Mouse (Mus musculus): ENCODE results near the gene Pla2g6. TPM values are rescaled to one million over a fixed set of nuclear protein-coding genes. Genes with fewer than 3 reads are reported as not detected.

The Pla2g6 gene
- total and polyA plus RNA-seq, 3 experiments, result 9.3 to 20.9 (median 14.8) TPM

GRCm38 (mm10) chr15:79361023-79361422 is 32.8 kb upstream of the Pla2g6 start:
- no peak overlapping the region for H3K9ac ChIP-seq (ENCODE audit: insufficient read depth, low read depth)
- dilution Hi-C loops (cut with MboI; ENCODE audit: extremely low pct_ligation_motif_present, extremely low pct_unique_long_range_greater_than_20kb, low sequenced_read_pairs), result no loop called here
- no peaks in the 10 kb centered on the region for H3K27me3 ChIP-seq (replicated peaks)
- peaks cover 0 to 14% of the 10 kb centered on the region in 2 experiments; a peak in 2 of 4 replicates for H3K4me1 ChIP-seq (ENCODE audit: control insufficient read depth in 1 of 2, insufficient read depth in 2 of 2)
- no peak overlapping the region for H3K27ac ChIP-seq (ENCODE audit: insufficient read depth, low read depth)
- no peak overlapping the region for H3K4me3 ChIP-seq (replicated peaks in 1 of 3; ENCODE audit: low read depth in 2 of 3, low read length in 2 of 3, poor library complexity in 1 of 3)
- no peaks in the 10 kb centered on the region for H3K9me3 ChIP-seq (replicated peaks; ENCODE audit: low read length)
- H3K36me3 ChIP-seq (replicated peaks in 1 of 2; ENCODE audit: control insufficient read depth in 1 of 2, insufficient read depth in 1 of 2, low read length in 1 of 2), result peaks cover 46 to 79% of the 10 kb centered on the region in 2 experiments
- no peak for DNase-seq (ENCODE audit: extremely low read depth)
- H3K4me2 ChIP-seq (ENCODE audit: insufficient read depth, low read depth, poor library complexity, severe bottlenecking), result no peak overlapping the region
- H3K79me2 ChIP-seq (replicated peaks; ENCODE audit: control insufficient read depth, extremely low read depth, insufficient read depth, poor library complexity, severe bottlenecking), result peaks cover 8% of the 10 kb centered on the region; the same call in 1 of the 2 replicates
- TF ChIP-seq ZNF384 (IDR thresholded peaks at IDR 0.05; ENCODE audit: low read depth, low read length) (no peak), ELF1 (IDR thresholded peaks at IDR 0.05; ENCODE audit: low read depth, low read length) (no peak), JUND (conservative IDR thresholded peaks at IDR 0.05; ENCODE audit: low read depth, low read length) (no peak), SMC3 (IDR thresholded peaks at IDR 0.05; ENCODE audit: low read depth, low read length) (no peak), TCF12 (IDR thresholded peaks at IDR 0.05; ENCODE audit: low read depth, low read length) (no peak), MAFK (IDR thresholded peaks at IDR 0.05; ENCODE audit: insufficient replicate concordance, low read length) (no peak), HCFC1 (IDR thresholded peaks at IDR 0.05; ENCODE audit: low read depth, low read length) (no peak), NELFE (IDR thresholded peaks at IDR 0.05; ENCODE audit: low read depth, low read length) (no peak), POLR2A (IDR thresholded peaks at IDR 0.05; ENCODE audit: low read depth, low read length) (no peak), ZKSCAN1 (IDR thresholded peaks at IDR 0.05; ENCODE audit: borderline replicate concordance, low read depth, low read length) (no peak), RAD21 (IDR thresholded peaks at IDR 0.05; ENCODE audit: low read depth, low read length) (no peak), MEF2A (IDR thresholded peaks at IDR 0.05; ENCODE audit: borderline replicate concordance, low read depth, low read length) (no peak), MAZ (IDR thresholded peaks at IDR 0.05; ENCODE audit: low read depth, low read length) (no peak), E2F4 (IDR thresholded peaks at IDR 0.05; ENCODE audit: insufficient replicate concordance, low read depth, low read length) (no peak)
- in situ Hi-C loops (cut with MboI; ENCODE audit: low pct_ligation_motif_present, low pct_unique_long_range_greater_than_20kb, low sequenced_read_pairs), result no loop called here

- H3K36me3 ChIP-seq (replicated peaks in 1 of 2; ENCODE audit: control insufficient read depth in 1 of 2, insufficient read depth in 1 of 2, low read length in 1 of 2), result peaks cover 39 to 75% of the 10 kb centered on the region in 2 experiments
- no peak overlapping the region for H3K9ac ChIP-seq (ENCODE audit: insufficient read depth, low read depth)
- no peaks in the 10 kb centered on the region for H3K27me3 ChIP-seq (replicated peaks)
- peaks cover 13% of the 10 kb centered on the region for H3K79me2 ChIP-seq (replicated peaks; ENCODE audit: control insufficient read depth, extremely low read depth, insufficient read depth, poor library complexity, severe bottlenecking)
- no peaks in the 10 kb centered on the region for H3K9me3 ChIP-seq (replicated peaks; ENCODE audit: low read length)
- no peak for DNase-seq (ENCODE audit: extremely low read depth)
- H3K27ac ChIP-seq (ENCODE audit: insufficient read depth, low read depth), result no peak overlapping the region
- no peak overlapping the region for H3K4me2 ChIP-seq (ENCODE audit: insufficient read depth, low read depth, poor library complexity, severe bottlenecking)
- H3K4me1 ChIP-seq (ENCODE audit: control insufficient read depth in 1 of 2, insufficient read depth in 2 of 2), result peaks cover 3 to 18% of the 10 kb centered on the region in 2 experiments; a peak in 3 of 4 replicates
- dilution Hi-C loops (cut with MboI; ENCODE audit: extremely low pct_ligation_motif_present, extremely low pct_unique_long_range_greater_than_20kb, low sequenced_read_pairs), result no loop called here
- TF ChIP-seq MYC (IDR thresholded peaks at IDR 0.05; ENCODE audit: low read depth, low read length), result no peak
- no peak for TF ChIP-seq ELF1 (IDR thresholded peaks at IDR 0.05; ENCODE audit: low read depth, low read length)
- no peak for TF ChIP-seq JUN (IDR thresholded peaks at IDR 0.05; ENCODE audit: insufficient read depth, low read depth, low read length)
- TF ChIP-seq E2F4 (IDR thresholded peaks at IDR 0.05; ENCODE audit: insufficient replicate concordance, low read depth, low read length), result no peak
- no peak for TF ChIP-seq USF2 (conservative IDR thresholded peaks at IDR 0.05; ENCODE audit: low read depth, low read length)
- TF ChIP-seq MAFK (IDR thresholded peaks at IDR 0.05; ENCODE audit: insufficient replicate concordance, low read length), result no peak
- TF ChIP-seq SMC3 (IDR thresholded peaks at IDR 0.05; ENCODE audit: low read depth, low read length), result no peak
- TF ChIP-seq ZMIZ1 (IDR thresholded peaks at IDR 0.05; ENCODE audit: low read depth, low read length), result no peak
- no peak for TF ChIP-seq ETS1 (conservative IDR thresholded peaks at IDR 0.05; ENCODE audit: low read depth, low read length)
- no peak for TF ChIP-seq CTCF (conservative IDR thresholded peaks at IDR 0.05 in 1 of 2, IDR thresholded peaks at IDR 0.05 in 1 of 2; ENCODE audit: low read depth in 2 of 2, low read length in 2 of 2)
- no peak for TF ChIP-seq SIN3A (IDR thresholded peaks at IDR 0.05; ENCODE audit: low read length)
- no peak for TF ChIP-seq TBP (conservative IDR thresholded peaks at IDR 0.05; ENCODE audit: low read depth, low read length)
- no peak for TF ChIP-seq CHD2 (IDR thresholded peaks at IDR 0.05; ENCODE audit: low read length)
- no peak for TF ChIP-seq TCF12 (IDR thresholded peaks at IDR 0.05; ENCODE audit: low read depth, low read length)
- no peak for TF ChIP-seq BHLHE40 (IDR thresholded peaks at IDR 0.05; ENCODE audit: low read depth, low read length)
- in situ Hi-C loops (cut with MboI; ENCODE audit: low pct_ligation_motif_present, low pct_unique_long_range_greater_than_20kb, low sequenced_read_pairs), result no loop called here
- no peak overlapping the region for H3K4me3 ChIP-seq (replicated peaks in 1 of 3; ENCODE audit: low read depth in 2 of 3, low read length in 2 of 3, poor library complexity in 1 of 3)
Measured at GRCm38 (mm10) chr15:79360371-79360770, 32.2 kb upstream of the Pla2g6 start.
